In genomic region chr1:52727056-52727900, GRCm38 (mm10) we compare ENCODE assay signal across 8 mouse cellular contexts. TPM values are rescaled to one million over a fixed set of nuclear protein-coding genes. Genes with fewer than 3 reads are reported as not detected.
DNase-seq lines count a peak whose midpoint lies in the region; ATAC-seq and TF ChIP-seq lines count a peak whose summit lies in the region.

Mfsd6 (minus strand) TSS chr1:52727462.

- peak within 1 kb of the TSS; percentile 12 for H3K27ac ChIP-seq in cortical plate, adult 2 months (ENCODE audit: insufficient read depth, low read length)
- peak within 1 kb of the TSS; percentile 34; the same call in 1 of the 2 replicates for H3K27ac ChIP-seq in intestine, embryonic 14.5 days (ENCODE audit: low read depth)

- 2% methylated on average over 41 of the region's 63 CpGs for WGBS in intestine, embryonic 14.5 days

- H3K27me3 ChIP-seq in intestine, embryonic 14.5 days (replicated peaks; ENCODE audit: control insufficient read depth, insufficient read depth, low read length), result peaks cover 6% of the 10 kb centered on the region

- TF ChIP-seq POLR2A in cortical plate, adult 2 months (IDR thresholded peaks at IDR 0.05; ENCODE audit: extremely low read depth, insufficient read depth, low read length), result no peak

- peaks cover 9% of the 10 kb centered on the region for H3K4me1 ChIP-seq in cortical plate, adult 2 months (ENCODE audit: control insufficient read depth, insufficient read depth, low read length)
- H3K4me1 ChIP-seq in intestine, embryonic 14.5 days (replicated peaks; ENCODE audit: control insufficient read depth, insufficient read depth, low read length), result no peaks in the 10 kb centered on the region

- peak within 1 kb of the TSS; percentile 62 for H3K4me2 ChIP-seq in intestine, embryonic 14.5 days (ENCODE audit: low read length)

- peak within 1 kb of the TSS; percentile 41 for H3K4me3 ChIP-seq in cortical plate, adult 2 months (ENCODE audit: insufficient read depth, low read length)
- peak within 1 kb of the TSS; percentile 62 for H3K4me3 ChIP-seq in intestine, embryonic 14.5 days (ENCODE audit: low read depth, low read length)

- H3K9me3 ChIP-seq in intestine, embryonic 14.5 days (ENCODE audit: control insufficient read depth, low read length), result no peaks in the 10 kb centered on the region

- peak within 1 kb of the TSS; percentile 51 for H3K9ac ChIP-seq in intestine, embryonic 14.5 days (ENCODE audit: low read length)

- H3K36me3 ChIP-seq in intestine, embryonic 14.5 days (ENCODE audit: control insufficient read depth, insufficient read depth, low read length), result no peaks in the 10 kb centered on the region

- intact Hi-C loops in left cerebral cortex, postnatal 36 days (cut with DNase I), result loop anchor here (10.0 kb wide), 2 partner anchors 62 to 232 kb away; no protein-coding TSS in a partner anchor

- ATAC-seq in intestine, embryonic 14.5 days (replicated peaks; ENCODE audit: low FRiP score, low TSS enrichment, low read depth), result peak; percentile 80
- ATAC-seq in megakaryocyte-erythroid progenitor cell, adult 5-6 weeks (replicated peaks; ENCODE audit: low FRiP score, low TSS enrichment, poor library complexity, severe bottlenecking), result peak; percentile 24

- no peak for TF ChIP-seq CTCF in cortical plate, adult 2 months (IDR thresholded peaks at IDR 0.05; ENCODE audit: extremely low read depth, insufficient read depth, low read length)

- peak; percentile 55 to 85 for DNase-seq in adrenal gland, adult (ENCODE audit: inconsistent age in 2 of 2, low spot score in 1 of 2)
- peak; percentile 22 to 49 for DNase-seq in gastrocnemius, postnatal 4 days (ENCODE audit: low spot score in 2 of 2)
- DNase-seq in intestine, embryonic 14.5 days (ENCODE audit: low spot score), result peak; percentile 78
- DNase-seq in left cerebral cortex, postnatal 36 days (ENCODE audit: low spot score in 2 of 2), result peak; percentile 56 to 78
- peak; percentile 50 for DNase-seq in right cerebral cortex, postnatal 14 days
- peak; percentile 26 for DNase-seq in yolk sac, embryonic 10.5 days (ENCODE audit: low spot score)

RNA-seq across cellular contexts. Expression of gene Mfsd6, which starts in this region (rescaled TPM):
- 45.8 and 47.1 TPM in 2 replicates for polyA plus RNA-seq in cortical plate, adult 2 months (2012; rRNA removed)
- total RNA-seq in gastrocnemius, postnatal 4 days (2021), result 1 to 10 TPM; 6.2 to 7.6 TPM
- polyA plus RNA-seq in intestine, embryonic 14.5 days (2014; fragmentation: Nextera tagmentation; extraction: Ambion mirVana), result 3.7 and 4.3 TPM in 2 replicates
- 10 to 100 TPM; 76.9 to 80.1 TPM for total RNA-seq in left cerebral cortex, postnatal 36 days (2021)
- 3.3 and 5.1 TPM in 2 replicates for total RNA-seq in megakaryocyte-erythroid progenitor cell, adult 5-6 weeks (2014; fragmentation: Nextera tagmentation)
- 3.5 and 5.9 TPM in 2 replicates for total RNA-seq in megakaryocyte-erythroid progenitor cell, adult 5-6 weeks (2017)

Comparison
In these comparisons a context has a peak if more than half of its experiments do, and no peak if none do; other contexts are left out.
1. Peak in every context shown above with its lines: DNase-seq, ATAC-seq, H3K4me3 ChIP-seq and H3K27ac ChIP-seq.
2. RNA of gene Mfsd6 (total RNA-seq): 76.9 to 80.1 TPM in left cerebral cortex, postnatal 36 days; 6.2 to 7.6 TPM in gastrocnemius, postnatal 4 days and 3.3 to 5.9 TPM in megakaryocyte-erythroid progenitor cell, adult 5-6 weeks; every median in the first group is over 4 times any median in the second.
3. DNase-seq: peak in every context shown above with its lines; median percentile 78 in intestine, embryonic 14.5 days; 70 in adrenal gland, adult; 67 in left cerebral cortex, postnatal 36 days; 50 in right cerebral cortex, postnatal 14 days; 36 in gastrocnemius, postnatal 4 days; 26 in yolk sac, embryonic 10.5 days.